Mouse (Mus musculus) neural tube, embryonic 11.5 days (tissue): ENCODE data around the gene Grb2. TPM values are rescaled to one million over a fixed set of nuclear protein-coding genes. Genes with fewer than 3 reads are reported as not detected.
A peak's percentile ranks its signal among the peaks of the same experiment; 100 is the strongest.

Source experiments
- ATAC-seq: fragments of 200-750 bp; cut with Nextera tagmentation; 2 replicates; pipeline ENCODE4 v1.8.0; 2017; ENCODE audit warnings: moderate number of reproducible peaks, mild to moderate bottlenecking, moderate TSS enrichment, moderate library complexity; ENCODE audit not compliant: insufficient read depth, low FRiP score, low TSS enrichment
- DNase-seq: peaks from one replicate; pipeline ENCODE4 v3.0.0-alpha.2; 2015; ENCODE audit warnings: low spot score
- H3K27ac ChIP-seq: fragments of 300-500 bp; sonication (generic); 2 replicates; pipeline ENCODE4 v1.5.1; 2014; ENCODE audit warnings: low read depth, mild to moderate bottlenecking, low read length
- H3K27me3 ChIP-seq: fragments of 300-500 bp; sonication (generic); 2 replicates; pipeline ENCODE4 v1.6.1; 2014; ENCODE audit warnings: mild to moderate bottlenecking, low read length, mixed read lengths; ENCODE audit not compliant: control insufficient read depth, insufficient read depth
- H3K36me3 ChIP-seq: fragments of 300-500 bp; sonication (generic); 2 replicates; pipeline ENCODE4 v1.6.1; 2014; ENCODE audit warnings: mild to moderate bottlenecking, low read length, moderate library complexity, mixed read lengths; ENCODE audit not compliant: control insufficient read depth, insufficient read depth
- H3K4me1 ChIP-seq: fragments of 300-500 bp; sonication (generic); 2 replicates; pipeline ENCODE4 v1.6.1; 2014; ENCODE audit warnings: low read length, mixed read lengths; ENCODE audit not compliant: control insufficient read depth, insufficient read depth
- H3K4me2 ChIP-seq: fragments of 300-500 bp; sonication (generic); 2 replicates; pipeline ENCODE4 v1.6.1; 2014; ENCODE audit warnings: low read depth, mild to moderate bottlenecking, moderate library complexity
- H3K4me3 ChIP-seq: fragments of 300-500 bp; sonication (generic); 2 replicates; pipeline ENCODE4 v1.5.1; 2014; ENCODE audit warnings: low read depth, low read length
- H3K9ac ChIP-seq: fragments of 300-500 bp; sonication (generic); 2 replicates; pipeline ENCODE4 v1.6.1; 2014; ENCODE audit warnings: mild to moderate bottlenecking, low read length
- H3K9me3 ChIP-seq: fragments of 300-500 bp; sonication (generic); 2 replicates; pipeline ENCODE4 v1.6.1; 2016; ENCODE audit warnings: low read length; ENCODE audit not compliant: control insufficient read depth
- WGBS: fragments of 180-500 bp; shearing (Covaris S2); extraction: QIAGEN DNeasy Blood & Tissue Kit; methylation state at CpG from one replicate; pipeline ENCODE4 v1.1.7; 2014; 5-methylcytosine and 5-hydroxymethylcytosine counted together
- polyA plus RNA-seq: library from polyadenylated mRNA; unstranded; fragments of >200 nt; fragmentation: Nextera tagmentation; extraction: Ambion mirVana; gene quantifications from 2 replicates; pipeline ENCODE4 v1.2.1, GENCODE M21; 2014

Grb2 gene
- polyA plus RNA-seq, 1 experiment from 2014 or later: 86.7 TPM

- H3K4me2 ChIP-seq: no peak overlapping the region
- H3K4me1 ChIP-seq: no peaks in the 10 kb centered on the region
- WGBS: 58% methylated on average over 14 of the region's 14 CpGs
- H3K27me3 ChIP-seq: no peaks in the 10 kb centered on the region
- no peaks in the 10 kb centered on the region for H3K9me3 ChIP-seq
- H3K27ac ChIP-seq: no peak overlapping the region
- H3K9ac ChIP-seq: no peak overlapping the region
- no peak overlapping the region for H3K4me3 ChIP-seq
- ATAC-seq (no peak), DNase-seq (no peak)
- H3K36me3 ChIP-seq: no peaks in the 10 kb centered on the region
Measured at GRCm38 (mm10) chr11:115640978-115641663, 67.3 kb downstream of the Grb2 start.

- no peak overlapping the region for H3K4me3 ChIP-seq
- no peaks in the 10 kb centered on the region for H3K27me3 ChIP-seq
- H3K9me3 ChIP-seq: no peaks in the 10 kb centered on the region
- ATAC-seq: no peak
- no peaks in the 10 kb centered on the region for H3K4me1 ChIP-seq
- H3K4me2 ChIP-seq: no peak overlapping the region
- no peak overlapping the region for H3K27ac ChIP-seq
- no peak overlapping the region for H3K9ac ChIP-seq
- H3K36me3 ChIP-seq: no peaks in the 10 kb centered on the region
- no peak for DNase-seq
- 82% methylated on average over 3 of the region's 4 CpGs for WGBS
Measured at GRCm38 (mm10) chr11:115640311-115640828, 68.0 kb downstream of the Grb2 start.

GRCm38 (mm10) chr11:115639540-115639939 lies 68.9 kb downstream of the Grb2 start:
- Histone ChIP-seq H3K4me2 (no peak overlapping the region), H3K27me3 (no peaks in the 10 kb centered on the region), H3K9me3 (no peaks in the 10 kb centered on the region), H3K27ac (no peak overlapping the region), H3K9ac (no peak overlapping the region), H3K36me3 (no peaks in the 10 kb centered on the region), H3K4me1 (no peaks in the 10 kb centered on the region), H3K4me3 (no peak overlapping the region)
- ATAC-seq (no peak), DNase-seq (no peak)
- 79% methylated on average over 4 of the region's 4 CpGs for WGBS

GRCm38 (mm10) chr11:115638498-115639409 lies 69.6 kb downstream of the Grb2 start:
- Histone ChIP-seq H3K4me2 (no peak overlapping the region), H3K9ac (no peak overlapping the region), H3K4me1 (no peaks in the 10 kb centered on the region), H3K27me3 (no peaks in the 10 kb centered on the region), H3K4me3 (no peak overlapping the region), H3K9me3 (no peaks in the 10 kb centered on the region), H3K36me3 (no peaks in the 10 kb centered on the region), H3K27ac (no peak overlapping the region)
- ATAC-seq (no peak), DNase-seq (no peak)
- WGBS: 79% methylated on average over 5 of the region's 5 CpGs

GRCm38 (mm10) chr11:115636960-115637359 lies 71.4 kb downstream of the Grb2 start:
- no peak overlapping the region for H3K4me3 ChIP-seq
- no peak overlapping the region for H3K27ac ChIP-seq
- H3K36me3 ChIP-seq: no peaks in the 10 kb centered on the region
- no peaks in the 10 kb centered on the region for H3K4me1 ChIP-seq
- H3K9me3 ChIP-seq: no peaks in the 10 kb centered on the region
- H3K4me2 ChIP-seq: no peak overlapping the region
- H3K27me3 ChIP-seq: no peaks in the 10 kb centered on the region
- DNase-seq (no peak), ATAC-seq (no peak)
- 80% methylated on average over 3 of the region's 3 CpGs for WGBS
- H3K9ac ChIP-seq: no peak overlapping the region

- H3K9me3 ChIP-seq: no peaks in the 10 kb centered on the region
- no peak overlapping the region for H3K4me2 ChIP-seq
- no peaks in the 10 kb centered on the region for H3K27me3 ChIP-seq
- DNase-seq (no peak), ATAC-seq (no peak)
- no peaks in the 10 kb centered on the region for H3K36me3 ChIP-seq
- H3K4me3 ChIP-seq: no peak overlapping the region
- no peak overlapping the region for H3K27ac ChIP-seq
- no peaks in the 10 kb centered on the region for H3K4me1 ChIP-seq
- 70% methylated on average over 8 of the region's 8 CpGs for WGBS
- no peak overlapping the region for H3K9ac ChIP-seq
Measured at GRCm38 (mm10) chr11:115635484-115635883, 72.9 kb downstream of the Grb2 start.

GRCm38 (mm10) chr11:115635041-115635440 lies 73.4 kb downstream of the Grb2 start:
- Histone ChIP-seq H3K4me2 (no peak overlapping the region), H3K4me1 (no peaks in the 10 kb centered on the region), H3K27ac (no peak overlapping the region), H3K9ac (no peak overlapping the region), H3K9me3 (no peaks in the 10 kb centered on the region), H3K4me3 (no peak overlapping the region), H3K36me3 (no peaks in the 10 kb centered on the region), H3K27me3 (no peaks in the 10 kb centered on the region)
- WGBS: 86% methylated on average over 8 of the region's 8 CpGs
- DNase-seq (no peak), ATAC-seq (no peak)

- ATAC-seq: no peak
Measured at GRCm38 (mm10) chr11:115634109-115634508, 74.3 kb downstream of the Grb2 start.

More at GRCm38 (mm10) chr11:115634109-115634508, 74.3 kb downstream of the Grb2 start:
- Histone ChIP-seq H3K9ac (no peak overlapping the region), H3K36me3 (no peaks in the 10 kb centered on the region), H3K4me3 (no peak overlapping the region), H3K4me1 (no peaks in the 10 kb centered on the region), H3K4me2 (no peak overlapping the region), H3K9me3 (no peaks in the 10 kb centered on the region), H3K27ac (no peak overlapping the region), H3K27me3 (no peaks in the 10 kb centered on the region)
- DNase-seq: peak; percentile 45
- WGBS: 73% methylated on average over 4 of the region's 4 CpGs
